Mouse (Mus musculus): Measurements from ENCODE around the gene Efna5.

- no peak for TF ChIP-seq POLR2AphosphoS2 (IDR thresholded peaks at IDR 0.05; ENCODE audit: low read depth, low read length)
- TF ChIP-seq EP300 (IDR thresholded peaks at IDR 0.05; ENCODE audit: low read length) = no peak
- TF ChIP-seq ZC3H11A (IDR thresholded peaks at IDR 0.05; ENCODE audit: low read depth, low read length) = no peak
- no peak for TF ChIP-seq NELFE (IDR thresholded peaks at IDR 0.05; ENCODE audit: low read depth, low read length)
- no peak for TF ChIP-seq SMC3 (IDR thresholded peaks at IDR 0.05; ENCODE audit: low read depth, low read length)
- no peak for TF ChIP-seq CTCF (conservative IDR thresholded peaks at IDR 0.05 in 1 of 2, IDR thresholded peaks at IDR 0.05 in 1 of 2; ENCODE audit: low read depth in 2 of 2, low read length in 2 of 2)
- no peak for TF ChIP-seq NRF1 (IDR thresholded peaks at IDR 0.05; ENCODE audit: low read depth, low read length)
- no peak for TF ChIP-seq CHD1 (IDR thresholded peaks at IDR 0.05; ENCODE audit: low read depth, low read length)
- TF ChIP-seq TCF12 (IDR thresholded peaks at IDR 0.05; ENCODE audit: low read depth, low read length) = no peak
- TF ChIP-seq BHLHE40 (IDR thresholded peaks at IDR 0.05; ENCODE audit: low read depth, low read length) = no peak
- TF ChIP-seq MAX (IDR thresholded peaks at IDR 0.05; ENCODE audit: low read length) = no peak
- no peak for TF ChIP-seq MAFK (IDR thresholded peaks at IDR 0.05; ENCODE audit: insufficient replicate concordance, low read length)
- no peak for TF ChIP-seq ZKSCAN1 (IDR thresholded peaks at IDR 0.05; ENCODE audit: borderline replicate concordance, low read depth, low read length)
Measured at GRCm38 (mm10) chr17:62899066-62899465, 17.9 kb upstream of the Efna5 start.

Data from CH12.LX (cell line).